Mouse (Mus musculus) stomach, embryonic 16.5 days (tissue): ENCODE results near the gene Ndel1. TPM values are rescaled to one million over a fixed set of nuclear protein-coding genes. Genes with fewer than 3 reads are reported as not detected.
A peak's percentile ranks its signal among the peaks of the same experiment; 100 is the strongest.

Experiments
- ATAC-seq: fragments of 200-750 bp; cut with Nextera tagmentation; 2 replicates; pipeline ENCODE4 v1.8.0; 2017; ENCODE audit warnings: moderate number of reproducible peaks, moderate TSS enrichment; ENCODE audit not compliant: insufficient read depth, low FRiP score
- H3K27ac ChIP-seq: fragments of 300-500 bp; sonication (generic); 2 replicates; pipeline ENCODE4 v1.5.1; 2014; ENCODE audit warnings: low read length
- H3K27me3 ChIP-seq: fragments of 300-500 bp; sonication (generic); 2 replicates; pipeline ENCODE4 v1.6.1; 2014; ENCODE audit warnings: low read length, control low read depth, mixed read lengths; ENCODE audit not compliant: control insufficient read depth, insufficient read depth
- H3K36me3 ChIP-seq: fragments of 300-500 bp; sonication (generic); 2 replicates; pipeline ENCODE4 v1.6.1; 2014; ENCODE audit warnings: low read length; ENCODE audit not compliant: control insufficient read depth, insufficient read depth
- H3K4me1 ChIP-seq: fragments of 300-500 bp; sonication (generic); 2 replicates; pipeline ENCODE4 v1.6.1; 2014; ENCODE audit warnings: low read length, control low read depth, mixed read lengths; ENCODE audit not compliant: control insufficient read depth, insufficient read depth
- H3K4me2 ChIP-seq: fragments of 300-500 bp; sonication (generic); 2 replicates; pipeline ENCODE4 v1.6.1; 2014; ENCODE audit warnings: low read depth, low read length, mixed read lengths
- H3K4me3 ChIP-seq: fragments of 300-500 bp; sonication (generic); replicated peaks from 2 replicates; pipeline ENCODE4 v1.5.1; 2014; ENCODE audit warnings: mild to moderate bottlenecking, low read length
- H3K9ac ChIP-seq: fragments of 300-500 bp; sonication (generic); 2 replicates; pipeline ENCODE4 v1.6.1; 2014; ENCODE audit warnings: low read length
- H3K9me3 ChIP-seq: fragments of 300-500 bp; sonication (generic); replicated peaks from 2 replicates; pipeline ENCODE4 v1.6.1; 2016; ENCODE audit warnings: low read length, control low read depth; ENCODE audit not compliant: control insufficient read depth
- WGBS: fragments of 180-500 bp; shearing (Covaris S2); extraction: QIAGEN DNeasy Blood & Tissue Kit; methylation state at CpG from one replicate; pipeline ENCODE4 v1.1.7; 2014; 5-methylcytosine and 5-hydroxymethylcytosine counted together
- polyA plus RNA-seq: library from polyadenylated mRNA; unstranded; fragments of >200 nt; fragmentation: Nextera tagmentation; extraction: Ambion mirVana; gene quantifications from 2 replicates; pipeline ENCODE4 v1.2.1, GENCODE M21; 2015

The Ndel1 gene
- polyA plus RNA-seq, 1 experiment from 2014 or later: 82.4 TPM

DNA sequence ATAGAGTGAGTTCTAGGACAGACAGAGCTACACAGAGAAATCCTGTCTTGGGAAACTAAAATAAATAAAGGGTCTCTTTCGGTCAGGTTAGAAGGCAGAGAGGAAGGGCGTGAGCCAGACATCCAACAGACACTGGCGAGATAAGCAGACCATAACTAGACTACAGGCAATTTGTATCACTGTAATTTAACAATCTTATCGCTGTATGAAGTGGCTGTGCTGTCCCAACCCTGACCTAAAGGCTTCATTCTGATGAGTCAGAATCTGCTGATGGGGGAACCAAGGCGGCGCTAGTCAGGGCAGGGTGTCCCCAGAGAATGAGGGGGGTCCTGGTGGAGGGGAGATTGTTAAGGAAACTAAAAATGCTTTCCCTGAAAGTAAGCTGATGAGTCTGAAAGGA, 27.1 kb upstream of the Ndel1 start:
- ATAC-seq: no peak
- peaks cover 4% of the 10 kb centered on the region for H3K4me1 ChIP-seq
- WGBS: 82% methylated on average over 6 of the region's 6 CpGs

GRCm38 (mm10) chr11:68897838-68898237, 26.2 kb upstream of the Ndel1 start:
- Histone ChIP-seq H3K27me3 (no peaks in the 10 kb centered on the region), H3K36me3 (no peaks in the 10 kb centered on the region), H3K4me2 (no peak overlapping the region), H3K27ac (no peak overlapping the region), H3K4me3 (no peak overlapping the region), H3K4me1 (peaks cover 4% of the 10 kb centered on the region), H3K9me3 (no peaks in the 10 kb centered on the region), H3K9ac (no peak overlapping the region)
- no peak for ATAC-seq
- WGBS: 60% methylated on average over 6 of the region's 6 CpGs

More for the DNA sequence above, 27.1 kb upstream of the Ndel1 start:
- Histone ChIP-seq H3K9me3 (no peaks in the 10 kb centered on the region), H3K4me2 (no peak overlapping the region), H3K9ac (no peak overlapping the region), H3K27ac (no peak overlapping the region), H3K4me3 (no peak overlapping the region), H3K27me3 (no peaks in the 10 kb centered on the region), H3K36me3 (peaks cover 6% of the 10 kb centered on the region)

- no peaks in the 10 kb centered on the region for H3K36me3 ChIP-seq
- no peak overlapping the region for H3K4me2 ChIP-seq
- H3K27me3 ChIP-seq: no peaks in the 10 kb centered on the region
- H3K9ac ChIP-seq: no peak overlapping the region
- H3K9me3 ChIP-seq: no peaks in the 10 kb centered on the region
- H3K4me3 ChIP-seq: no peak overlapping the region
- no peak for ATAC-seq
- H3K4me1 ChIP-seq: peaks cover 4% of the 10 kb centered on the region
- no peak overlapping the region for H3K27ac ChIP-seq
- WGBS: 52% methylated on average over 4 of the region's 4 CpGs
Measured at GRCm38 (mm10) chr11:68897120-68897519, 25.5 kb upstream of the Ndel1 start.

DNA sequence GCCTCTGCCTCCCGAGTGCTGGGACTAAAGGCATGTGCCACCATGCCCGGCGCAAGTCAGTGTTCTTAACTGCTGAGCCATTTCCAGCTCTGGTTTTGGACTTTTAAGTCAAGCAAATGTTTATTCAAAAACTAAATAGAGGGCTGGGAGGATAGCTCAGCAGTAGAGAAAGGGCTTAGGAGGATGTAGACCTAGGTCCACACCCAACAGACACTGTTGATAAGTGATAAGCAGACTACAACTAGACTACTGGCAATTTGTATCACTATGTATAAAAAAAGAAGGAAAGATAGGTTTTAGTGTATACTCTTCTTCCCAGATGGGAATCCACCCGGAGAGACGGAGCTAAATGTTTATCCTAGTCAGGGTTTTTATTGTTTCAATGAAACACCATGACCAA, 24.6 kb upstream of the Ndel1 start:
- H3K4me3 ChIP-seq: no peak overlapping the region
- no peak overlapping the region for H3K4me2 ChIP-seq
- no peaks in the 10 kb centered on the region for H3K36me3 ChIP-seq
- no peaks in the 10 kb centered on the region for H3K9me3 ChIP-seq
- H3K4me1 ChIP-seq: peaks cover 4% of the 10 kb centered on the region
- no peak overlapping the region for H3K9ac ChIP-seq
- no peak overlapping the region for H3K27ac ChIP-seq
- H3K27me3 ChIP-seq: no peaks in the 10 kb centered on the region
- WGBS: 80% methylated on average over 5 of the region's 5 CpGs
- ATAC-seq: no peak

GRCm38 (mm10) chr11:68893911-68894464, 22.3 kb upstream of the Ndel1 start:
- H3K9ac ChIP-seq: no peak overlapping the region
- WGBS: 57% methylated on average over 12 of the region's 12 CpGs
- ATAC-seq: no peak

DNA sequence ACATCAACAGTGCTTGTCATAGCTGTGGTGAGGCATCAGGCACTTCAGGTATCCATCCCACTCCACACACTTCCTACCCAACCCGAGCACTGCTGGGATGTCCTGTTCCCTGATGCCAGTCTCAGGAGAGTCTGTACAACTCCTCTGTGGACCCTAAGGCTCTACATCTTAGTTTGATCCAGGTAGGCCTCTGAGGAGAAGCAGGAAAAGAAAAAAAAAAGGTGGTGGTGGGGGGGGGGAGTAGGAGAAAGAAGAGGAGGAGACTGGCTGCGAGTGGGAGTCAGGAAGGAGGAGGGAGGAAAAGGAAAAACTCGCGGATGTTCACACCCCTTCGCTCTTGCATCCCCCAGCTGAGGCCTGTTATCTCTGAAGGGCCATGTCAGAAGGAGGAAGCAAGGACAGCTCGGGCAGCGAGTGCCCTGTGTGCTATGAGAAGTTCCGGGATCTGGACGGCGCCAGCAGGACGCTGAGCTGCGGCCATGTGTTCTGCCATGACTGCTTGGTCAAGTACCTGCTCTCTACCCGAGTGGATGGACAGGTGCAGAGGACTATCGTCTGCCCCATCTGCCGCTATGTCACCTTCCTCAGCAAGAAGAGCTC, 20.7 kb upstream of the Ndel1 start:
- H3K4me1 ChIP-seq: no peaks in the 10 kb centered on the region
- 59% methylated on average over 15 of the region's 15 CpGs for WGBS
- no peak overlapping the region for H3K9ac ChIP-seq
- no peak overlapping the region for H3K4me3 ChIP-seq
- H3K9me3 ChIP-seq: no peaks in the 10 kb centered on the region
- no peak overlapping the region for H3K27ac ChIP-seq
- H3K4me2 ChIP-seq: no peak overlapping the region
- no peaks in the 10 kb centered on the region for H3K27me3 ChIP-seq
- ATAC-seq: no peak
- H3K36me3 ChIP-seq: no peaks in the 10 kb centered on the region

More at GRCm38 (mm10) chr11:68893911-68894464, 22.3 kb upstream of the Ndel1 start:
- H3K27ac ChIP-seq: no peak overlapping the region; the same call in 1 of the 2 replicates
- H3K9me3 ChIP-seq: no peaks in the 10 kb centered on the region
- no peaks in the 10 kb centered on the region for H3K27me3 ChIP-seq
- no peak overlapping the region for H3K4me2 ChIP-seq
- H3K4me1 ChIP-seq: no peaks in the 10 kb centered on the region
- no peak overlapping the region for H3K4me3 ChIP-seq
- no peaks in the 10 kb centered on the region for H3K36me3 ChIP-seq

DNA sequence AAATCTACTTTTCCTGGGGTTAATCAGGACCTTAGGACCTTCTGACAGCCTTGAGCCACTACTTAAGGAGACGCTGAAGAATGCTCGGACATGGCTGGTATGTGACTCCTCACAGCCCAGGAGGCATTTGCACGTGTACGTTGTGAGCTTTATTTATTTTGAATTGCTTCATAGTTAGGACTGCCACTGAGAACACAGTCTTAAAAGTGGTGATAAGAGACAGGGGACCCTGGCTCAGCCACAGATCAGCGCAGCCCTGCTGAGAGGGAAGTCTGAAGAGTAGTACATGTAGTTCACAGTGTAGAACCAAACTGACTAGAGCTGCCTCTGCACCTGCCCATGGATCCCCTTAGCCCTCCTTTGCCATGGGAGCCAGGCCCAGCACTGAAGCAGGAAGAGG, 20.2 kb upstream of the Ndel1 start:
- no peaks in the 10 kb centered on the region for H3K4me1 ChIP-seq
- no peak overlapping the region for H3K27ac ChIP-seq
- H3K27me3 ChIP-seq: no peaks in the 10 kb centered on the region
- WGBS: 60% methylated on average over 5 of the region's 5 CpGs
- H3K4me3 ChIP-seq: no peak overlapping the region
- H3K9me3 ChIP-seq: no peaks in the 10 kb centered on the region
- H3K36me3 ChIP-seq: no peaks in the 10 kb centered on the region
- no peak overlapping the region for H3K4me2 ChIP-seq
- ATAC-seq: no peak
- H3K9ac ChIP-seq: no peak overlapping the region

DNA sequence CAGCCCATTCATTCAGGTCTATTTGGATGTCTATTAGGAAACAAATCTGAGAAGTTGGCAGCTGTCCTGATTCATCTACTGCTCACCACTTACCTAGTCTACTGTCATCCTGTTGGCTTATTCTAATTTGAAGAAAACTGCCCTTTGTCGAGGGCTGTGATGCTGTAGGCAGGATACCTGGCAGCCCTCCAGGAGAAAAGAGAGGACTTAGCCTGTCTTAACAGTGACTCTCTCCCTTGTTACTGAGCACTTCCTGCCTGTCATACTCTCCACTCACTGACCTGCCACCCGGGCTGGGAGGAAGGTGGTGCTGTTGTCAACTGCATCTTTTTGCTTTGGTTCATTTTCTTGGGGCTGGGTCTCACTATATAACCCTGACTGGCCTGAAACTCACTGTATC, 19.0 kb upstream of the Ndel1 start:
- WGBS: 22% methylated on average over 2 of the region's 2 CpGs

DNA sequence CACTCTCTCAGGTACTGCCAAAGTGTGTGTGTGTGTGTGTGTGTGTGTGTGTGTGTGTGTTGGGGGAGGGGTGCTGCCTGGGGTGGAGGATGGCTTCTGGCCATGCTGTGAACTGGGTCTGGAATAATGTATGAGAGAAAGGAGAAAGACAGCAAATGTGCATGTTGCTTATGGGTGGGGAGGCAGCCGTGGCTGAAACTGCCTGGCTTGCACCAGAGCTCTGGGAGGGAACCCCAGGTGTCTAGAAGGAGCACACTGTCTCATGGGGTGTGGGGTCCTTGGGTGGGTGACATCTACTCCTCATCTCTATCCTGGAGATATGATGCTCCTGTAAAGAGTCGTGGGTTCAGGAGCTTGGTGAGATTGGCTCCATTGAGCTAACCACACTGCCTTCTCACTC, 17.0 kb upstream of the Ndel1 start:
- Histone ChIP-seq H3K9me3 (no peaks in the 10 kb centered on the region), H3K4me1 (no peaks in the 10 kb centered on the region), H3K4me3 (no peak overlapping the region), H3K9ac (no peak overlapping the region), H3K27me3 (no peaks in the 10 kb centered on the region), H3K36me3 (no peaks in the 10 kb centered on the region), H3K4me2 (no peak overlapping the region), H3K27ac (peak overlapping the region; percentile 29; the same call in 1 of the 2 replicates)
- 74% methylated on average over 2 of the region's 2 CpGs for WGBS
- ATAC-seq: no peak

More for the DNA sequence above, 19.0 kb upstream of the Ndel1 start:
- Histone ChIP-seq H3K9ac (no peak overlapping the region), H3K36me3 (no peaks in the 10 kb centered on the region), H3K4me1 (no peaks in the 10 kb centered on the region), H3K27ac (no peak overlapping the region), H3K9me3 (no peaks in the 10 kb centered on the region), H3K27me3 (no peaks in the 10 kb centered on the region), H3K4me2 (no peak overlapping the region), H3K4me3 (no peak overlapping the region)
- ATAC-seq: no peak; the same call in 1 of the 2 replicates
